Mouse (Mus musculus): Measurements from ENCODE around the gene Armh3.

Armh3 gene

DNA sequence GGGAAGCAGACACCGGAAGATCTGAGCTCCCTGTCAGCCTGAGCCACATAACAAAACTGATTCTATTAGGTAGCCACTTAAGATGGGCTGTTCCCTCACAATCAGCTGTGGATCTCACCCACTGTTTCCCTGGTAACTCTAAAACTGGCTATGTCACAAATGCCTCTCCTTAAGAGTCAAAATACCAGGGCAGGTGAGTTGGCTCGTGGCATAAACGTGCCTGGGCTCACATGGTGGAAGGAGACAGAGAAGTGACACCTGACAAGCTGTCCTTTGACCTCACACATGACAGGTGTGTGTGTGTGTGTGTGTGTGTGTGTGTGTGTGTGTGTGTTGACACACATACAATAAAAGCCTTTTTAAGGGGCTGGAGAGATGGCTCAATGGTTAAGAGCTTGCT is 210.8 kb downstream of the Armh3 start:
- DNase-seq (ENCODE audit: low spot score), result no peak

DNA sequence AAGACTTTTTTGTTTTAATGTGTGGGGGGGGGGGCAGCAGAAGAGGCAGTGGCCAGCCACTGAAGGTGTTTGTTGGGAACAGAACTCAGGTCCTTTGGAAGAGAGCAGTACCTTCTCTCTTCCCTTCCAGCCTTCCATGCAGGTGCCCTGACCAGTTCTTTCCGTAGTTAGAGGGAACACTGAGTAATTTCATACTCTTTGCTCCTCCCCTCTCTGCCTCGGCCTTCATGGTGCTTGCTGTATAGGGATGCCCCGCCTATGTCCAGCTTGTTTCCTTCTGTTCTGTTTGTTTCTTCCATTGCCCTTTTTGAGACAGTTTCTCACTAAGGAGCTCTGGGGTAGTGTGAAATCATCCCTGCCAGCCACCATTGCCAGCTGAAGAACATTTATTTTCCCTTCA is 212.8 kb downstream of the Armh3 start:
- no peak for DNase-seq (ENCODE audit: low spot score)

DNA sequence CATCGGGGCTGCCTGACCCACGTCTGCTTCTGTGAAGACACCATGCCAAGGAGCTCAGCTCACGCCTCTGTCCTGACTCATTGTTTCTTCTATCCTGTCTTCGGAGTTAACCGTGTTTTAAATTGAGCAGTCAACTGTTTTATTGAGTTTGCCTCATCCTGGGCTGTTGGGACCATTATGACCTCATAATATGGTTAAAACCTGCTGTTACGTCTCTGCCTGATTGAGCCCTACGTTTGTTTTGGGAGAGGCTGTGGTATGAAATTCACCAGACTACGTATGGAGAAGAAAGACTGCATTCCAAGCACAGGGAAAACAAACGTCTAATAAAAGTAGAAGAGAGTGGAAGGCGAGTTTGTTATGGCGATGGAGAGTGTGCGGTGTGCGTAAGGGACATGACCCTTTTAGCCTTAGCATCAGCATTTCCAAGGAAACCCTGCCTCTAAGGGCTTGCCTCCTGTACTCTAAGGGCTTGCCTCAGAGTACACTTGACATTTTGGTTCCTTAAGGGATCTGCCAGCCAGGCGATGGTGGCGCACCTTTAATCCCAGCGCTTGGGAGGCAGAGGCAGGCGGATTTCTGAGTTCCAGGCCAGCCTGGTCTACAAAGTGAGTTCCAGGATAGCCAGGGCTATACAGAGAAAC is 214.2 kb downstream of the Armh3 start:
- no peak for DNase-seq (ENCODE audit: low spot score)

GRCm38 (mm10) chr19:45783181-45783932 is 214.9 kb downstream of the Armh3 start, which contains the start of gene Mgea5:
TSS of gene Mgea5 (minus strand) at chr19:45783837.
- peak; percentile 99 for DNase-seq (ENCODE audit: low spot score)

GRCm38 (mm10) chr19:45782315-45783001 is 215.8 kb downstream of the Armh3 start:
- DNase-seq (ENCODE audit: low spot score), result peak; percentile 83

DNA sequence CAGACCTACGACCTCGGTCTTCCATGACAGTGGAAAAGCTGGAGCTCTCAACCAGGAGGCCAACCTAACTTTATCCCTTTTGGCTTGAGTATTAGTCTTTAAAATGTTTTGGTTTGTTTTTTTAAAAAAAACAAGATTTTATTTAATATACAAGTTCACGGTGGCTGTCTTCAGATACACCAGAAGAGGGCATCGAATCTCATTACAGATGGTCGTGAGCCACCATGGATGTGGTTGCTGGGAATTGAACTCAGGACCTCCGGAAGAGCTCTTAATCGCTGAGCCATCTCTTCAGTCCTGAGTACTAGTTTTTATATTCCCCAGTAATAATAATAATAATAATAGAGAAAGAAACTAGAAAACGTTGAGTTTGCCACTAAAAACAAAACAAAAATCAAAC is 216.6 kb downstream of the Armh3 start:
- no peak for DNase-seq (ENCODE audit: low spot score)

DNA sequence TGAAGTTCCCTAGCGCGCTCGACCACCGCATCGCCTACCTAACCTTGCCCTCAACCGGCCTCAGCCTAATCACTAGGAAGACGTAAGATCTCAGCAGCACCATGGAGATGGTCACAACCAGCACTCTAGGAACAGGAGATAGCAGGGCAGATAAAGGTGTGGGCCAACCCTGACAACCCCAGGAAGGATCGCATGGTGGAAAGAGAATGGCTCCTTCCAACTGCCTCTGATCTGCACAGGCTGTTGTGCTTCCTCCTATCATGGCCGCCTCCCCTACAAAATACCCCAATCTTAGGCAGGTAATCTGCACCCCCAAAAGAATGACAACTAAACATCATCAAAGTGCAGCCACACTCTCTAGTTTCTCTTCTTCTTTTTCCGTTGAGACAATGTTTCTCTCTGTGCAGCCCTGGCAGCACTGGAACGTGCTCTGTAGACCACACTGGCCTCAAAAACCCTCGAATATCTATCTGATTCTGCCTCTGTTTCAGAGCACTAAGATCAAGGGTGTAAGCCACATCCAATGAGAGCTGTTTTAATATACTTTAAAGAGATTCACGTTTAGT is 217.9 kb downstream of the Armh3 start:
- no peak for DNase-seq (ENCODE audit: low spot score)

DNA sequence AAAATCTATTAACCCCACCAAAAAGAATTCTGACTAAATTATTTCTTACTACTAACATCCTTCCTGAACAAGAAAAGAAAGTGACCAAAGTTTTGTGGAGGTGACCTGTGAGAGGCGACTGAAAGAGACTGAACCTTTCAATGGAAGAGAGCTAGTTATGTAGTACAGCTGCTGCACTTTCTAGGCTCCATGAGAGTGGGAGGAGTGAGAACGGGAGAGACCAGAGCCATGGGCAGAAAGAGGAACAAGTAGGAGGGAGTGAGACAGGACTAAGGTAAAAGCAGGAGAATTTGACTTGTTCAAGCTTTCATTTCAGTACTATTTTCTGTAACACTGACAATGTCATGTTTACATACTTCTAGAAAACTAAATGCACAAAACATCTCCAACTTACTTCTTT is 222.8 kb downstream of the Armh3 start:
- DNase-seq (ENCODE audit: low spot score), result no peak

- DNase-seq (ENCODE audit: low spot score), result no peak
Measured at GRCm38 (mm10) chr19:45771501-45771900, 226.8 kb downstream of the Armh3 start.

Data from yolk sac, embryonic 10.5 days (tissue).